Mouse (Mus musculus): ENCODE results near the gene Mtrex. TPM values are rescaled to one million over a fixed set of nuclear protein-coding genes. Genes with fewer than 3 reads are reported as not detected.

Gene Mtrex
- polyA plus RNA-seq, 1 experiment from 2014 or later: 83.0 TPM

- no peaks in the 10 kb centered on the region for H3K4me1 ChIP-seq (ENCODE audit: insufficient read depth)
- WGBS: 77% methylated on average over 3 of the region's 3 CpGs
- no peak for TF ChIP-seq CTCF (IDR thresholded peaks at IDR 0.05; ENCODE audit: low read depth)
Observed at GRCm38 (mm10) chr13:112920906-112921305, 6.3 kb downstream of the Mtrex start.

GRCm38 (mm10) chr13:112919141-112919865, 7.9 kb downstream of the Mtrex start:
- Histone ChIP-seq H3K27me3 (ENCODE audit: insufficient read depth, low read length) (no peaks in the 10 kb centered on the region), H3K4me3 (ENCODE audit: low read depth, low read length) (no peak overlapping the region), H3K36me3 (ENCODE audit: insufficient read depth) (peaks cover 60% of the 10 kb centered on the region), H3K4me1 (ENCODE audit: insufficient read depth) (no peaks in the 10 kb centered on the region), H3K9ac (no peak overlapping the region), H3K9me3 (ENCODE audit: low read depth, low read length) (no peaks in the 10 kb centered on the region), H3K4me2 (no peak overlapping the region), H3K27ac (ENCODE audit: low read depth) (no peak overlapping the region)
- WGBS: 83% methylated on average over 4 of the region's 4 CpGs
- DNase-seq (no peak), ATAC-seq (ENCODE audit: insufficient read depth) (no peak)
- no peak for TF ChIP-seq CTCF (IDR thresholded peaks at IDR 0.05; ENCODE audit: low read depth)

More at GRCm38 (mm10) chr13:112920906-112921305, 6.3 kb downstream of the Mtrex start:
- Histone ChIP-seq H3K27ac (ENCODE audit: low read depth) (no peak overlapping the region), H3K4me2 (no peak overlapping the region), H3K36me3 (ENCODE audit: insufficient read depth) (peaks cover 51% of the 10 kb centered on the region), H3K9me3 (ENCODE audit: low read depth, low read length) (no peaks in the 10 kb centered on the region), H3K4me3 (ENCODE audit: low read depth, low read length) (no peak overlapping the region), H3K9ac (no peak overlapping the region), H3K27me3 (ENCODE audit: insufficient read depth, low read length) (no peaks in the 10 kb centered on the region)
- ATAC-seq (ENCODE audit: insufficient read depth) (no peak), DNase-seq (no peak)

- no peak for TF ChIP-seq CTCF (IDR thresholded peaks at IDR 0.05; ENCODE audit: low read depth)
Observed at GRCm38 (mm10) chr13:112910434-112910833, 16.8 kb downstream of the Mtrex start.

DNA sequence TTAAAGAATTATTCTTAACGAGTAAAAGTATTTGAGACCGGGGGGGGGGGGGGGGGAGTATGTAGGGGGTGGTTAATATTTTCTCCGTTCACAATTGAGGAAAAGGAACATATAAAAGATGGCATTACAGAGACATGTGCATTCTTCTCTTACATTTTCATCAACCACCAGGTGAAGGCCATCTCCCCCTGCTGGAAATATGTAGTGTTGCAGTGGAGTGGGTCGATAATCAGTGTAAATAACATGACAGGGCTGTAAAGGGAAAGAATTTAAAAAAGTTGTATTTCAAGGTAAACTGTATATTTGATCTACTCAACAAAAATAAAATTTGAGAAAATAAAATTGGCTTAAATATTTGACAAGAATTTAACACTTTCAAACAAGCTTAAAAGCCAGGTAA, 17.5 kb downstream of the Mtrex start:
- DNase-seq (peak; percentile 81), ATAC-seq (ENCODE audit: insufficient read depth) (no peak)
- Histone ChIP-seq H3K4me1 (ENCODE audit: insufficient read depth) (no peaks in the 10 kb centered on the region), H3K27ac (ENCODE audit: low read depth) (no peak overlapping the region), H3K27me3 (ENCODE audit: insufficient read depth, low read length) (no peaks in the 10 kb centered on the region), H3K9ac (no peak overlapping the region), H3K36me3 (ENCODE audit: insufficient read depth) (peaks cover 69% of the 10 kb centered on the region), H3K9me3 (ENCODE audit: low read depth, low read length) (no peaks in the 10 kb centered on the region), H3K4me2 (no peak overlapping the region), H3K4me3 (ENCODE audit: low read depth, low read length) (no peak overlapping the region)
- 66% methylated on average over 4 of the region's 4 CpGs for WGBS
- peak; percentile 83 for TF ChIP-seq CTCF (IDR thresholded peaks at IDR 0.05; ENCODE audit: low read depth)

More at GRCm38 (mm10) chr13:112910434-112910833, 16.8 kb downstream of the Mtrex start:
- H3K27me3 ChIP-seq (ENCODE audit: insufficient read depth, low read length): no peaks in the 10 kb centered on the region
- H3K27ac ChIP-seq (ENCODE audit: low read depth): no peak overlapping the region
- peaks cover 66% of the 10 kb centered on the region for H3K36me3 ChIP-seq (ENCODE audit: insufficient read depth)
- no peaks in the 10 kb centered on the region for H3K9me3 ChIP-seq (ENCODE audit: low read depth, low read length)
- ATAC-seq (ENCODE audit: insufficient read depth) (no peak), DNase-seq (no peak)
- no peak overlapping the region for H3K4me3 ChIP-seq (ENCODE audit: low read depth, low read length)
- 89% methylated on average over 4 of the region's 4 CpGs for WGBS
- no peak overlapping the region for H3K4me2 ChIP-seq
- H3K9ac ChIP-seq: no peak overlapping the region
- H3K4me1 ChIP-seq (ENCODE audit: insufficient read depth): no peaks in the 10 kb centered on the region

GRCm38 (mm10) chr13:112902176-112902575, 25.0 kb downstream of the Mtrex start:
- Histone ChIP-seq H3K27ac (ENCODE audit: low read depth) (no peak overlapping the region), H3K9ac (no peak overlapping the region), H3K4me1 (ENCODE audit: insufficient read depth) (no peaks in the 10 kb centered on the region), H3K9me3 (ENCODE audit: low read depth, low read length) (no peaks in the 10 kb centered on the region), H3K36me3 (ENCODE audit: insufficient read depth) (peaks cover 77% of the 10 kb centered on the region), H3K4me2 (no peak overlapping the region), H3K27me3 (ENCODE audit: insufficient read depth, low read length) (no peaks in the 10 kb centered on the region), H3K4me3 (ENCODE audit: low read depth, low read length) (no peak overlapping the region)
- TF ChIP-seq CTCF (IDR thresholded peaks at IDR 0.05; ENCODE audit: low read depth): no peak
- DNase-seq (no peak), ATAC-seq (ENCODE audit: insufficient read depth) (no peak)
- WGBS: 76% methylated on average over 3 of the region's 3 CpGs

- Histone ChIP-seq H3K4me2 (no peak overlapping the region), H3K27ac (ENCODE audit: low read depth) (no peak overlapping the region), H3K9ac (no peak overlapping the region), H3K4me1 (ENCODE audit: insufficient read depth) (no peaks in the 10 kb centered on the region), H3K9me3 (ENCODE audit: low read depth, low read length) (no peaks in the 10 kb centered on the region), H3K27me3 (ENCODE audit: insufficient read depth, low read length) (no peaks in the 10 kb centered on the region), H3K36me3 (ENCODE audit: insufficient read depth) (peaks cover 82% of the 10 kb centered on the region), H3K4me3 (ENCODE audit: low read depth, low read length) (no peak overlapping the region)
- TF ChIP-seq CTCF (IDR thresholded peaks at IDR 0.05; ENCODE audit: low read depth): no peak
- ATAC-seq (ENCODE audit: insufficient read depth) (no peak), DNase-seq (no peak)
- 91% methylated on average over 12 of the region's 12 CpGs for WGBS
Observed at GRCm38 (mm10) chr13:112887234-112887633, 40.0 kb downstream of the Mtrex start.

DNA sequence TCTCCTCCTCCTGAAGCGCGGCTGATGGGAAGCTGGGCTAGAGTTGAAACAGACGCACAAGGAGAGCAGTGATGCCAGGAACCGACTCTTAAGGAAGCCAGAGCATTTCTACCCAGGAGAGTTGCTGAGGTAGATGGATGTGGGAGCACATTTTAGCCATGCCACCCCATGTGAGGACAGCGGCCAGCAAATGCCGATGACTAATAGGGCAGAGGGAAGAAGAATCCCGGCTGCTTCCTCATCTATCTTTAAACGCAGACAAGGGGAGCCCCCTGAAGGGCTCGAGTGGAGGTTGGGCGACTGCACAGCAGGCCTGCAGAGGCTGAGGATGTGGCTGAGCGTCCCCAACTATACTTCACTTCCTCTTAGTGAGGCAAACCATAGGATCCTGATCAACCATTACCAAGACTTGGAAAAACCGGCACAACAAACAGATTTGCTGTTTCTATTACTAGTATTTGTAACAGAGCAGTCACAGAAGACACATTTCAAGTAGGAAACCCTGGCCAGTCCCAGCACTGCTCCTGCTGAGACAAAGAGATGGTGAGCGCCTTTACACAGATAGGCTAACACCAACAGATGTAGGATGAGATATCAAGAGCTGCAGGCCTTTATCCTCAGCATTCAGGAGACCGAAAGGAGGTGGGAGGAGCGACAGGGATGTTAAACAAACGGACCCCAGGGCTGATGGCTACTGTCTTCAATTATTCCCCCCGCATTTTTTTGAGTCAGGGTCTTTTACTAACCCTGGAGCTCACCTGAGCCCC, 55.5 kb downstream of the Mtrex start:
- no peak for ATAC-seq (ENCODE audit: insufficient read depth)
- peaks cover 90% of the 10 kb centered on the region for H3K36me3 ChIP-seq (ENCODE audit: insufficient read depth)
- H3K9me3 ChIP-seq (ENCODE audit: low read depth, low read length): no peaks in the 10 kb centered on the region
- no peaks in the 10 kb centered on the region for H3K4me1 ChIP-seq (ENCODE audit: insufficient read depth)
- no peaks in the 10 kb centered on the region for H3K27me3 ChIP-seq (ENCODE audit: insufficient read depth, low read length)
- H3K4me3 ChIP-seq (ENCODE audit: low read depth, low read length): no peak overlapping the region
- H3K4me2 ChIP-seq: no peak overlapping the region
- H3K27ac ChIP-seq (ENCODE audit: low read depth): no peak overlapping the region
- no peak for TF ChIP-seq CTCF (IDR thresholded peaks at IDR 0.05; ENCODE audit: low read depth)
- 72% methylated on average over 17 of the region's 17 CpGs for WGBS
- no peak overlapping the region for H3K9ac ChIP-seq
- peak; percentile 9 for DNase-seq
